Mouse (Mus musculus) heart, adult 9 months (tissue): ENCODE data around the gene Pkd1l2.

ENCODE experiments used
- DNase-seq, 2 experiments: peaks; one replicate each; pipeline ENCODE4 v3.0.0; 2022; ENCODE audit warnings: low spot score in 2 of 2

Pkd1l2 gene

GRCm38 (mm10) chr8:116975066-116975465 is 107.2 kb downstream of the Pkd1l2 start:
- no peak for DNase-seq

GRCm38 (mm10) chr8:116969531-116969930 is 112.7 kb downstream of the Pkd1l2 start:
- no peak for DNase-seq

GRCm38 (mm10) chr8:116954415-116954814 is 127.8 kb downstream of the Pkd1l2 start:
- no peak for DNase-seq

- no peak for DNase-seq
Measured at GRCm38 (mm10) chr8:116952428-116952827, 129.8 kb downstream of the Pkd1l2 start.

- DNase-seq = no peak
Measured at GRCm38 (mm10) chr8:116951778-116952177, 130.5 kb downstream of the Pkd1l2 start.

GRCm38 (mm10) chr8:116951369-116951768 is 130.9 kb downstream of the Pkd1l2 start:
- DNase-seq = no peak

GRCm38 (mm10) chr8:116947589-116947988 is 134.7 kb downstream of the Pkd1l2 start:
- DNase-seq = no peak

GRCm38 (mm10) chr8:116946851-116947250 is 135.4 kb downstream of the Pkd1l2 start:
- DNase-seq = peak; percentile 27 to 31

GRCm38 (mm10) chr8:116946268-116946838 is 135.9 kb downstream of the Pkd1l2 start:
- DNase-seq = peak; percentile 62 to 67
